Mouse (Mus musculus) heart, embryonic 16.5 days (tissue): Measurements from ENCODE around the gene Dact3. TPM values are rescaled to one million over a fixed set of nuclear protein-coding genes. Genes with fewer than 3 reads are reported as not detected.

Source experiments
- ATAC-seq: fragments of 200-750 bp; cut with Nextera tagmentation; replicated peaks from 2 replicates; pipeline ENCODE4 v1.8.0; 2017; ENCODE audit warnings: moderate number of reproducible peaks; ENCODE audit not compliant: insufficient read depth, low FRiP score; ENCODE audit errors: extremely low read depth
- H3K27ac ChIP-seq: fragments of 300-500 bp; sonication (generic); 2 replicates; pipeline ENCODE4 v1.5.1; 2014; ENCODE audit warnings: mild to moderate bottlenecking, low read length, control low read depth, moderate library complexity
- H3K27me3 ChIP-seq: fragments of 300-500 bp; sonication (generic); 2 replicates; pipeline ENCODE4 v1.6.1; 2014; ENCODE audit warnings: low read length, mixed read lengths; ENCODE audit not compliant: control insufficient read depth, insufficient read depth
- H3K36me3 ChIP-seq: fragments of 300-500 bp; sonication (generic); 2 replicates; pipeline ENCODE4 v1.6.1; 2014; ENCODE audit not compliant: control insufficient read depth, insufficient read depth
- H3K4me1 ChIP-seq: fragments of 300-500 bp; sonication (generic); 2 replicates; pipeline ENCODE4 v1.6.1; 2014; ENCODE audit warnings: low read length, mixed read lengths; ENCODE audit not compliant: control insufficient read depth, insufficient read depth
- H3K4me2 ChIP-seq: fragments of 300-500 bp; sonication (generic); 2 replicates; pipeline ENCODE4 v1.6.1; 2014; ENCODE audit warnings: low read depth, mild to moderate bottlenecking, control low read depth, low read length
- H3K4me3 ChIP-seq: fragments of 300-500 bp; sonication (generic); 2 replicates; pipeline ENCODE4 v1.5.1; 2014; ENCODE audit warnings: mild to moderate bottlenecking, control low read depth, low read length
- H3K9ac ChIP-seq: fragments of 300-500 bp; sonication (generic); 2 replicates; pipeline ENCODE4 v1.6.1; 2014; ENCODE audit warnings: low read length, control low read depth
- H3K9me3 ChIP-seq: fragments of 300-500 bp; sonication (generic); replicated peaks from 2 replicates; pipeline ENCODE4 v1.6.1; 2016; ENCODE audit warnings: low read length; ENCODE audit not compliant: control insufficient read depth
- WGBS: fragments of 180-500 bp; shearing (Covaris S2); extraction: QIAGEN DNeasy Blood & Tissue Kit; methylation state at CpG from one replicate; pipeline ENCODE4 v1.1.7; 2014; 5-methylcytosine and 5-hydroxymethylcytosine counted together
- polyA plus RNA-seq: library from polyadenylated mRNA; unstranded; fragments of >200 nt; fragmentation: Nextera tagmentation; extraction: Ambion mirVana; gene quantifications from 2 replicates; pipeline ENCODE4 v1.2.1, GENCODE M21; 2015

The Dact3 gene
- polyA plus RNA-seq, 1 experiment from 2014 or later: 2.8 TPM

DNA sequence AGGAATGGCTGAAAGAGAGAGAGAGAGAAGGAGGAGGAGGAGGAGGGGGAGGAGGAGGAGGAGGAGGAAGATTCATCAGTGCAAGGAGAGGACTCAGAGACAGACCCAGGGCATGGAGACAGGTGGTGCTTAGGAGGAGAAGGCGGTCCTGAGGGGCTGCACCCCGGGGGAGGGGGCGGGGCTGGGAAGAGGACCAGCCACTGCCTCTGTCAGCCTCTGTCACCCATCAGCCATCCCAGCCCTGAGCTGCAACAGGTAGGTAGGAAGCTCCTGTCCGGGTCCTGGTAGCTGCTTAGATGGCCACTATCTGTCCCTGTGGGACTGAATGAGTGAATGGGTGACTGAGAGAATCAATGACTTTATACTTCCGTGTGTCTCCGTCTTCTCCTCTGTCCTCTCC lies 18.5 kb downstream of the Dact3 start:
- WGBS: 12% methylated on average over 6 of the region's 6 CpGs
- Histone ChIP-seq H3K9me3 (no peaks in the 10 kb centered on the region), H3K9ac (no peak overlapping the region), H3K27ac (no peak overlapping the region), H3K36me3 (no peaks in the 10 kb centered on the region), H3K4me2 (no peak overlapping the region), H3K27me3 (peaks cover 22% of the 10 kb centered on the region), H3K4me3 (no peak overlapping the region), H3K4me1 (peaks cover 19% of the 10 kb centered on the region)
- ATAC-seq: no peak

DNA sequence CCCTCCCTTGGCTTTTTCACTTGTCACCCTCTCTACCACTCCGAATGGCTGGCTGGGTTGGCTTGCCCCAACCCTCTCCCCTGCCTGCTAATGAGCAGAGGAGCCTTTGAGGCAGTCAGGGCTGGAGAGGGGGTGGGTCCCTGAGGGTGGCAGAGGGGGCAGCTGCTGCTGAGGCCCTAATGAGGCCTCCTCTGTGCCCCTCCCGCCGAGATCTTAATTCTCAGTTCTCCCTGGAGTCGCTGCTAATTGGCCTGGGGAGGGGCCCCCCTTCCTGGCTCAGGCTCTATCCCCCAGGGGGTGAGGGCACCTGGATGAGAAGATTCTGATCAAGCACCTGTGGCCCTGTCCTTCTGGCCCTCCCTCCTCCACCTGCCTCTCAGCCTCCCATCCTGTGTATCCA lies 19.2 kb downstream of the Dact3 start:
- Histone ChIP-seq H3K4me3 (no peak overlapping the region), H3K4me2 (no peak overlapping the region), H3K9ac (no peak overlapping the region), H3K27ac (no peak overlapping the region), H3K27me3 (peaks cover 22% of the 10 kb centered on the region), H3K36me3 (no peaks in the 10 kb centered on the region), H3K9me3 (no peaks in the 10 kb centered on the region), H3K4me1 (peaks cover 19% of the 10 kb centered on the region)
- 4% methylated on average over 4 of the region's 4 CpGs for WGBS
- ATAC-seq: no peak

DNA sequence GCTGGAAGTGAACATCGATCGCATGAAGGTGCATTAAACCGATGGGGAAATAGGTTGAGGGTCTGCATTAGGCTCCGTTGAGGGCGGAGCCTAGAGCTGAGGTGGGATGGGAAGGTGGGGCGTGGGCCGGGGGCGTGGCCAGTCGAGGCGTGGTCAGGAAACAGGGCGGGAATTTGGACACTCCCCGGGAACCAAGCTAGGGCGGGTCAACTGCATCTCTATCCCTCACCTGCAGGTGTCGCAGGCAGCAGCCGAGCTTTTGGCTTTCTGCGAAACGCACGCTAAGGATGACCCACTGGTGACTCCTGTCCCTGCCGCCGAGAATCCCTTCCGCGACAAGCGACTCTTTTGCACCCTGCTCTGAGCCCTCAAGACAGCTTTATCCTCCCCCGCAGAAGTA lies 19.9 kb downstream of the Dact3 start:
- 1% methylated on average over 24 of the region's 24 CpGs for WGBS
- Histone ChIP-seq H3K9me3 (no peaks in the 10 kb centered on the region), H3K36me3 (no peaks in the 10 kb centered on the region), H3K4me1 (peaks cover 19% of the 10 kb centered on the region), H3K4me3 (peak overlapping the region; percentile 13), H3K27me3 (peaks cover 26% of the 10 kb centered on the region), H3K9ac (peak overlapping the region; percentile 24), H3K4me2 (peak overlapping the region; percentile 62), H3K27ac (no peak overlapping the region)
- no peak for ATAC-seq

DNA sequence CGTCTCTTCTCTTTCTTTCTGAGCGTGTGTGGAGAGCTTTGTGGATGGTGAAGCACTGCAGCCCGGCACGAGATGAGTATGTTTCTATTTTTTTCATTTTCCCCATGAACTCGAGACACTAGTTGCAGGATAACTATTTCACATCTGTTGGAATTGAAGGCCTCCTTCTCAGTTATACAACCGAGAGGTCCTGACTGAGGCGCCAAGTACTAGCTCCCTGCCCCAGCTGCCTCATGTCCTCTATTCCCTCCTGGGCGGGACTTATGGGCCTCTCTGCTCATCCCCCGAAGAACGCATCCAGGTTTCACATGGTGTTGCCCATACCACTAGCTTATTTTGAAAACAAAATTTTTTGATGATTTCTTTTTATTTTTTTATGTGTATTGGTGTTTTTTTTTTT lies 20.4 kb downstream of the Dact3 start:
- no peak for ATAC-seq
- peaks cover 28% of the 10 kb centered on the region for H3K27me3 ChIP-seq

DNA sequence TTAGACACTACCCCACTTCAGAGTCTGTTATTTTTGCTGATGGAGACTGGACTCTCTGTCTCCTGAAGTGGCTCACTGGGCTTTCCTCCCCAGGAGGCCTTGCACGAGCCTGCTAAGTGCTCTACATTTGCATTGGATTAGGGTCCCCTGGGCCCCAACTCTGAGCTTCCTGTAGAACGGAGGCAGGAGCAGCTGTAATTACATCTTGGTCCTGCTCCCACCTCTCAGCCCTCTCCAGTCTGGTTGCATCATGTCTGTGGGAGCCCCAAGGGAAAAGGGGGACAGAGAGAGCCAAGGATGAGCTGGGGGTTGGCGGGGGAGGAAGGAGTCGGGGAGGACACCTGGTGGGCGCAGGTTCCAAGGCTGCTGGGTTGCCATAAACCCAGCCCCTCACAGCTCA lies 25.4 kb downstream of the Dact3 start:
- no peak; the same call in 1 of the 2 replicates for ATAC-seq
- H3K9ac ChIP-seq: no peak overlapping the region

More for the DNA sequence above, 20.4 kb downstream of the Dact3 start:
- WGBS: 30% methylated on average over 10 of the region's 10 CpGs
- Histone ChIP-seq H3K27ac (no peak overlapping the region), H3K36me3 (no peaks in the 10 kb centered on the region), H3K9me3 (no peaks in the 10 kb centered on the region), H3K4me3 (peak overlapping the region; percentile 13), H3K4me1 (peaks cover 14% of the 10 kb centered on the region), H3K4me2 (peak overlapping the region; percentile 62), H3K9ac (peak overlapping the region; percentile 24; the same call in 1 of the 2 replicates)

DNA sequence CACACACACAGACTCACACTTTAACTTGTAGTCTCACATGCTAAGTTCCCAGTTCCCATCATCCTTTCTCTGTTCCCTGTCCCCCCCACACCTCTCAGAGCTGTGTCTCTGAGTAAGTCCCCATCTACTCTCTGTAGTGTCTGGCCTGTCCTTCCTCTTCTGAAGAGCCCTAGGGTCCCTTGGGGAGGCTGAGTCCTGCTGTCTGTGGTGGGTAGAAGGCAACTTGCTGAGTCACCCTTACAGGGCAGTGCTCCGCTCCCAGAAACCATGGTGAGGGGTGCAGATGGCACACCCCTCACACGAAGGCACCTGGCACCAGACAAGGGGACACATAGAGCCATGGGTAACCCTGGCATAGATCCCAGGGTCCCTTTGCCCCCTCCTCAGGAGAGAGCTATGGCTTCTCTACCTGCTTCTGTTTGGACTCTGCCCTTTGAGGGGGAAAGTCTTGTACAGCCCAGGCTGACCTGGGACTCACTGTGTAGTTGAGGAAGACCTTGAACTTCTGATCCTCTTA lies 28.4 kb downstream of the Dact3 start:
- Histone ChIP-seq H3K9me3 (no peaks in the 10 kb centered on the region), H3K4me2 (no peak overlapping the region), H3K9ac (no peak overlapping the region), H3K4me1 (peaks cover 32% of the 10 kb centered on the region), H3K27ac (no peak overlapping the region), H3K4me3 (no peak overlapping the region), H3K36me3 (no peaks in the 10 kb centered on the region), H3K27me3 (peaks cover 29% of the 10 kb centered on the region)
- ATAC-seq: no peak
- WGBS: 61% methylated on average over 2 of the region's 2 CpGs

More for the DNA sequence above, 25.4 kb downstream of the Dact3 start:
- Histone ChIP-seq H3K4me3 (no peak overlapping the region), H3K27ac (no peak overlapping the region), H3K27me3 (peaks cover 17% of the 10 kb centered on the region), H3K36me3 (no peaks in the 10 kb centered on the region), H3K4me1 (peaks cover 7% of the 10 kb centered on the region), H3K9me3 (no peaks in the 10 kb centered on the region), H3K4me2 (no peak overlapping the region)
- WGBS: 34% methylated on average over 5 of the region's 5 CpGs

DNA sequence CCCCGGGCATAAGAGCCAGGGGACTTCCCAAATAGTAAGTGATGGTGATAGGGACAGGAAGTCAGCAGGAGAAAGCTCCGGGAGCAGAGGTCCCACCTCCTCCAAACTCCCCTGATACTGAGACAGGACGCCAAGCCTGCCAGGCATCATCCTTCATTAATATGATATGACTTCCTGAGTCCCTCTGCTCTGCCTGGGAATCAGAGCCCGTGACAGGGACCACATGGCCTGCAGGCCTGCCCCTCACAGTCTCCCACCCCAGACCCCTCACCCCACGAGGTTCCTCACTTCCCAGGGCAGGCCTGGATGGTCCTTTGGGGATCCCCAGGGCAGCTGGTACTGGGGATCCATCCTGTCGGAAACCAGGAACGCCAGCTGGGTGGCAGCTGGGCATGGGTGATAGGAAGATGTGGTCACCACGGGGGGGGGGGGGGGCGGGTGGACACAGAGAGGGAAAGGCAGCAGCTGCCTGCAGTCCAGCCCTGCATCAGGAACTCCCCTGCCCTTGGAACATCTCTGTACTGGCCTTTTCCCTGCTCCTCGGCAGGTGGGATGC lies 29.1 kb downstream of the Dact3 start:
- no peaks in the 10 kb centered on the region for H3K9me3 ChIP-seq
- H3K27ac ChIP-seq: no peak overlapping the region
- no peaks in the 10 kb centered on the region for H3K36me3 ChIP-seq
- 0 out of 2 replicates have a peak overlapping the region, but pooled peaks have one; percentile 34 for H3K9ac ChIP-seq
- H3K4me2 ChIP-seq: no peak overlapping the region
- WGBS: 39% methylated on average over 9 of the region's 10 CpGs
- peaks cover 36% of the 10 kb centered on the region for H3K4me1 ChIP-seq
- ATAC-seq: no peak
- peaks cover 29% of the 10 kb centered on the region for H3K27me3 ChIP-seq
- no peak overlapping the region for H3K4me3 ChIP-seq

DNA sequence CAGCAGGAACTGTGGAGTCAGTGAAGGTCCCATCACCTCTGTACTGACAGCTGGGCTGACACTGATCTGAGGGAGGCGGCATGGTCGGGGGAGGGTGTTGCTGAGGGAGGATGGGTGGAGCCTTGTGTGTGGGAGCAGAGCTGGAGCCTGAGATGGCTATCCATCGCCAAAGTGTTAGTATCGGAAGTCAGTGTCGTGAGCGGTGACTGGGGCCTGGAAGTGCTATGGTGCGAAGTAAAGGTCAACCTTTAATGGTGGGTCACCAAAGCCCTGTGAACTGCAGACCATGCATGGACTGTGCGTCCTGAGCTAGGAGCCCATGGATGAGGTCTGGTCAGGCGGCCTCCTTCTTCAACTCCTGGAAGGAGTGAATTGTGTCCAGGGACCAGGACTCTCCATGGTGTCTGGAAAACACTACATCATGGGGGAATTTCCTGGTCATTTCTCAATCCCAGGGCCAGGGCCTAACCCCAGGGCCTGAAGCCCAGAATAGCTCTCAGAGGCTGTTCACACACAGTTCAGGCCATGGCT lies 30.4 kb downstream of the Dact3 start:
- Histone ChIP-seq H3K9me3 (no peaks in the 10 kb centered on the region), H3K27me3 (peaks cover 29% of the 10 kb centered on the region), H3K4me1 (peaks cover 45% of the 10 kb centered on the region), H3K9ac (no peak overlapping the region), H3K4me2 (no peak overlapping the region), H3K27ac (peak overlapping the region; percentile 42; the same call in 1 of the 2 replicates), H3K36me3 (no peaks in the 10 kb centered on the region), H3K4me3 (no peak overlapping the region)
- 0 out of 2 replicates have a peak, but pooled peaks have one; percentile 24 for ATAC-seq
- WGBS: 57% methylated on average over 9 of the region's 9 CpGs

DNA sequence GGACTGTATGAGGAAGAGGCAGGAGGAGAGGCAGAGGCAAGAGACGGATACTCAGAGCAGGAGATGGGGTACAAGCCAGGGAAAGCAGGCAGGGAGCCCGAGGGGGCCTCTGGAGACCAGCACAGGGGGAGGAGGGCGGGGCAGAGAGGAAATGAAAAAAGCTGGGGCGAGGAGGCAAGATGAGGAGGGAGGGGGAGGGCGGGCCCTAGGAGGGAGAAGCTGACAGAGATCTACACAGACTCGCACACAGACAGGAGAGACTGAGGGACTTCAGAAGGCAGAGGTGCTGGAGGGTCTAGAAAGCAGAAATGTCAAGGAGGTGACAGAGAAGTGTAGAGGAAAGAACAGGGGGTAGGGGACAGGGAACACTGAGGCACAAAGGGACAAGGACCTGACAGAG lies 31.2 kb downstream of the Dact3 start, which contains the start of gene Ptgir:
Ptgir (plus strand) TSS at position 210 of the 400 bp plus-strand sequence.
- H3K36me3 ChIP-seq: no peaks in the 10 kb centered on the region
- H3K9me3 ChIP-seq: no peaks in the 10 kb centered on the region
- H3K27ac ChIP-seq: peak within 1 kb of the TSS; percentile 42; the same call in 1 of the 2 replicates
- peaks cover 45% of the 10 kb centered on the region for H3K4me1 ChIP-seq
- WGBS: 39% methylated on average over 6 of the region's 6 CpGs
- peak within 1 kb of the TSS; percentile 20; the same call in 1 of the 2 replicates for H3K9ac ChIP-seq
- no peak within 1 kb of the TSS; the same call in 1 of the 2 replicates for H3K4me2 ChIP-seq
- H3K4me3 ChIP-seq: no peak within 1 kb of the TSS
- ATAC-seq: no peak
- peaks cover 26% of the 10 kb centered on the region for H3K27me3 ChIP-seq
